Mouse (Mus musculus) CH12.LX (cell line): Measurements from ENCODE around the gene Ier2. TPM values are rescaled to one million over a fixed set of nuclear protein-coding genes. Genes with fewer than 3 reads are reported as not detected.

ENCODE experiments used
- DNase-seq: peaks from one replicate; pipeline ENCODE4 v3.0.0-alpha.2; 2013; ENCODE audit errors: extremely low read depth
- H3K27ac ChIP-seq: 2 replicates; pipeline ENCODE4 v1.5.1; 2012; ENCODE audit warnings: low read depth, mild to moderate bottlenecking, control low read depth, moderate library complexity; ENCODE audit not compliant: insufficient read depth
- H3K27me3 ChIP-seq: replicated peaks from 2 replicates; pipeline ENCODE3; 2012; ENCODE audit warnings: inconsistent platforms
- H3K36me3 ChIP-seq, 2 experiments: replicated peaks in 1 of 2; 2 replicates each; pipeline versions ENCODE3 to v1.6.1; 2012; ENCODE audit warnings: inconsistent platforms in 1 of 2, low read length in 1 of 2, mild to moderate bottlenecking in 1 of 2, mixed read lengths in 1 of 2, moderate library complexity in 1 of 2; ENCODE audit not compliant: control insufficient read depth in 1 of 2, insufficient read depth in 1 of 2
- H3K4me1 ChIP-seq, 2 experiments: 2 replicates each; pipeline ENCODE4 v1.6.1; 2012; ENCODE audit warnings: inconsistent platforms in 1 of 2, moderate library complexity in 1 of 2; ENCODE audit not compliant: insufficient read depth in 2 of 2, control insufficient read depth in 1 of 2
- H3K4me2 ChIP-seq: 2 replicates; pipeline ENCODE4 v1.6.1; 2012; ENCODE audit warnings: low read depth, mild to moderate bottlenecking, control low read depth; ENCODE audit not compliant: poor library complexity, insufficient read depth, severe bottlenecking
- H3K4me3 ChIP-seq, 3 experiments: fragments of 150-350 bp in 1 of 3; sonication (generic) in 1 of 3; replicated peaks in 1 of 3; 2 replicates each; pipeline versions ENCODE3 to v1.5.1; 2011 to 2012; ENCODE audit warnings: low read depth in 2 of 3, low read length in 2 of 3, mild to moderate bottlenecking in 2 of 3, moderate library complexity in 2 of 3, control low read depth in 1 of 3, improper control_type of control experiment in 1 of 3, inconsistent platforms in 1 of 3, mixed read lengths in 1 of 3; ENCODE audit not compliant: poor library complexity in 1 of 3
- H3K79me2 ChIP-seq: replicated peaks from 2 replicates; pipeline ENCODE4 v1.6.1; 2012; ENCODE audit warnings: mild to moderate bottlenecking, moderate library complexity; ENCODE audit not compliant: control insufficient read depth, poor library complexity, insufficient read depth, severe bottlenecking; ENCODE audit errors: extremely low read depth
- H3K9ac ChIP-seq: 2 replicates; pipeline ENCODE4 v1.6.1; 2012; ENCODE audit warnings: low read depth, mild to moderate bottlenecking, control low read depth, moderate library complexity; ENCODE audit not compliant: insufficient read depth
- H3K9me3 ChIP-seq: replicated peaks from 2 replicates; pipeline ENCODE3; 2012; ENCODE audit warnings: low read length, inconsistent platforms, mixed read lengths
- CHD2 ChIP-seq: IDR thresholded peaks from 2 replicates; pipeline ENCODE4 v1.6.1; 2011; ENCODE audit warnings: low read length, improper control_type of control experiment
- CTCF ChIP-seq, 2 experiments: IDR thresholded peaks in 1 of 2; conservative IDR thresholded peaks in 1 of 2; 2 replicates each; pipeline ENCODE4 v1.5.1; 2011 to 2012; ENCODE audit warnings: low read depth in 2 of 2, low read length in 2 of 2, improper control_type of control experiment in 1 of 2, inconsistent platforms in 1 of 2, mild to moderate bottlenecking in 1 of 2, moderate library complexity in 1 of 2
- E2F4 ChIP-seq: IDR thresholded peaks from 2 replicates; pipeline ENCODE4 v1.6.1; 2011; ENCODE audit warnings: low read depth, low read length, improper control_type of control experiment; ENCODE audit not compliant: insufficient replicate concordance
- HCFC1 ChIP-seq: IDR thresholded peaks from 2 replicates; pipeline ENCODE4 v1.6.1; 2012; ENCODE audit warnings: low read depth, mild to moderate bottlenecking, inconsistent platforms, low read length, improper control_type of control experiment
- MAFK ChIP-seq: IDR thresholded peaks from 2 replicates; pipeline ENCODE4 v1.6.1; 2011; ENCODE audit warnings: low read length, improper control_type of control experiment; ENCODE audit not compliant: insufficient replicate concordance
- MAX ChIP-seq: IDR thresholded peaks from 2 replicates; pipeline ENCODE4 v1.6.1; 2011; ENCODE audit warnings: low read length, improper control_type of control experiment
- MEF2A ChIP-seq: IDR thresholded peaks from 2 replicates; pipeline ENCODE4 v1.6.1; 2014; ENCODE audit warnings: low read depth, mild to moderate bottlenecking, inconsistent platforms, low read length, improper control_type of control experiment, borderline replicate concordance
- POLR2A ChIP-seq: IDR thresholded peaks from 2 replicates; pipeline ENCODE4 v1.6.1; 2011; ENCODE audit warnings: low read depth, mild to moderate bottlenecking, improper control_type of control experiment, low read length
- POLR2AphosphoS2 ChIP-seq: IDR thresholded peaks from 2 replicates; pipeline ENCODE4 v1.6.1; 2011; ENCODE audit warnings: low read depth, low read length, improper control_type of control experiment
- RAD21 ChIP-seq: IDR thresholded peaks from 2 replicates; pipeline ENCODE4 v1.6.1; 2011; ENCODE audit warnings: low read depth, mild to moderate bottlenecking, low read length, improper control_type of control experiment, moderate library complexity
- RCOR1 ChIP-seq: conservative IDR thresholded peaks from 2 replicates; pipeline ENCODE4 v1.6.1; 2012; ENCODE audit warnings: low read depth, mild to moderate bottlenecking, inconsistent platforms, low read length, improper control_type of control experiment
- SMC3 ChIP-seq: IDR thresholded peaks from 2 replicates; pipeline ENCODE4 v1.6.1; 2011; ENCODE audit warnings: low read depth, low read length, improper control_type of control experiment
- ZNF384 ChIP-seq: IDR thresholded peaks from 2 replicates; pipeline ENCODE4 v1.6.1; 2012; ENCODE audit warnings: low read depth, low read length, improper control_type of control experiment, inconsistent platforms
- dilution Hi-C: fragments of 300-500 bp; cut with MboI; formaldehyde crosslinking; loops from 2 replicates; pipeline ENCODE4 v1.14.3; 2020; ENCODE audit warnings: low sequenced_read_pairs; ENCODE audit not compliant: extremely low pct_unique_long_range_greater_than_20kb, extremely low pct_ligation_motif_present
- in situ Hi-C: fragments of 300-500 bp; cut with MboI; formaldehyde crosslinking; loops from 3 replicates; pipeline ENCODE4 v1.14.3; 2019; ENCODE audit warnings: low sequenced_read_pairs, low pct_ligation_motif_present, low pct_unique_long_range_greater_than_20kb, mixed read lengths
- polyA plus RNA-seq: library from polyadenylated mRNA; unstranded; fragments of >175 nt; gene quantifications from 2 replicates; pipeline ENCODE4 v1.2.1, GENCODE M21; 2012; ENCODE audit warnings: low read depth; ENCODE audit not compliant: insufficient read length
- total RNA-seq, 2 experiments: library from RNA; depleted of rRNA; stranded (reverse); fragments of 300-350 nt in 1 of 2; fragments of >200 nt in 1 of 2; gene quantifications; 2 replicates each; pipeline ENCODE4 v1.2.3; 2012 to 2014

The Ier2 gene
- total and polyA plus RNA-seq, 3 experiments: 26.3 to 35.4 (median 30.3) TPM

DNA sequence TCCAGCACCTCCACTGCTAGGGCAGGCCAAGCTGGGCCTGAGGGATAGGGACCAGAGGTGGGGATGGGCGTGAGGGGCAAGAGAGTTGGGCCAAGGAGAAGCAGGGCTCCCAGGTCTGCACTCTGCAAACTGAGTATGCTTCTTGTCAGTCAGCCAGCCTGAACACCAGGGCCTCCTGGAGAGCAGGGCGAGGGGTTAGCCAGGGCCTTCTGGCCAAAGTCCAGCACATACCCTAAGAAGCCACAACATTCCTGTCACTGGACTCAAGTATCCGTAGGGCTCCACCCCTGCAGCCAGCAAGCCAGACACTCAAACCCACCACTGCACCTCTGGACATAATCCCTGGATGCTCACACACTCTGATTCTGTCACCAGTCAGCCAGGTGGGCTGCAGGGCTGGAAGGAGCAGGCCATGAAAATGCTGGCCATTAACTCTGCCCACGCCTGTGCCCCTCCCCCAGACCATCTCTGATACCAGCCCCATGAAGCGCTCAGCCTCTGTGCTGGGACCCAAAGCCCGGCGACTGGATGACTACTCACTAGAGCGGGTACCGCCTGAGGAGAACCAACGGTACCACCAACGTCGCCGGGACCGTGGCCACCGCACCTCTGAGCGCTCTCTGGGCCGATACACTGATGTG lies 26.5 kb downstream of the Ier2 start:
- H3K27me3 ChIP-seq: peaks cover 2% of the 10 kb centered on the region
- H3K4me2 ChIP-seq: no peak overlapping the region
- no peak for TF ChIP-seq ZNF384
- H3K9ac ChIP-seq: no peak overlapping the region
- H3K79me2 ChIP-seq: no peaks in the 10 kb centered on the region
- peaks cover 6 to 15% of the 10 kb centered on the region in 2 experiments; a peak in 2 of 4 replicates for H3K4me1 ChIP-seq
- in situ Hi-C loops (no loop called here), dilution Hi-C loops (no loop called here)
- H3K9me3 ChIP-seq: peaks cover 4% of the 10 kb centered on the region
- DNase-seq: no peak
- peaks cover 0 to 33% of the 10 kb centered on the region in 2 experiments for H3K36me3 ChIP-seq
- no peak overlapping the region for H3K4me3 ChIP-seq
- H3K27ac ChIP-seq: no peak overlapping the region

DNA sequence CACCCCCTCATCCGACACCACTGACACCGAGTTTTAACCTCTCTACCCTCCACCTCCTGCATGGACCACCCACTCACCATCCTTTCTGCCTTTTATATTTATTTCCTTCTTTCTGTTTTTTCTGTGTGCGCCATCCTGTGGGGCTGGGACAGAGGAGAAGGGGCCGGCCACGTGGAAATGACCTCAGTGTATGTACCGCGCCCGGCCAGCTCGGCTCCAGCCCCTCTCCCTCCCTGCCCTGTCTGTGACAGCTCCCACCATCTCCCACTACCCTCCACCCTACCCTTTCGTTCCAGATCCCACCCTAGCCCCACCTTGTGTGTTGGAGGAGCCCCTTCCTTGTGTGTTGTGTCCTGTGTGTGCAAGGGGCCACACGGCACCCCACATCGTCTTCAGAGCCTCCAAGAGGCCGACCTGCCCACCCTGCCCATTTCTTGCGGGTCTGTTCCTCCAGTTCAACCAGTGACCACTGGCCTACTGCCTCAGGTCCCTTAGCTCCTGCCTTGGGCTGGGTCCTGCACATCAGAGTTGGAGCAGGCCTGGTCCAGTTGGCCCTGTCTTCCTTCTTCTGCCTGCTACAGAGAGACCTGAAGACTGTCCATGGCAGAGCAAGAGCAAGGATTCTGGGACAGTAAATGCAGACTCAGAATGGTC lies 27.1 kb downstream of the Ier2 start:
- in situ Hi-C loops: no loop called here
- peaks cover 2% of the 10 kb centered on the region for H3K27me3 ChIP-seq
- H3K9ac ChIP-seq: no peak overlapping the region
- TF ChIP-seq E2F4: no peak
- no peak for TF ChIP-seq MAFK
- no peak for TF ChIP-seq MEF2A
- TF ChIP-seq RAD21: no peak
- no peak for TF ChIP-seq MAX
- TF ChIP-seq CHD2: no peak
- no peak for TF ChIP-seq RCOR1
- no peak for TF ChIP-seq SMC3
- H3K4me2 ChIP-seq: no peak overlapping the region
- no peak overlapping the region for H3K27ac ChIP-seq
- H3K9me3 ChIP-seq: peaks cover 4% of the 10 kb centered on the region
- DNase-seq: no peak
- H3K4me1 ChIP-seq: peaks cover 6 to 12% of the 10 kb centered on the region in 2 experiments; a peak in 2 of 4 replicates
- dilution Hi-C loops: no loop called here
- peaks cover 0 to 35% of the 10 kb centered on the region in 2 experiments for H3K36me3 ChIP-seq
- H3K4me3 ChIP-seq: no peak overlapping the region
- H3K79me2 ChIP-seq: no peaks in the 10 kb centered on the region

DNA sequence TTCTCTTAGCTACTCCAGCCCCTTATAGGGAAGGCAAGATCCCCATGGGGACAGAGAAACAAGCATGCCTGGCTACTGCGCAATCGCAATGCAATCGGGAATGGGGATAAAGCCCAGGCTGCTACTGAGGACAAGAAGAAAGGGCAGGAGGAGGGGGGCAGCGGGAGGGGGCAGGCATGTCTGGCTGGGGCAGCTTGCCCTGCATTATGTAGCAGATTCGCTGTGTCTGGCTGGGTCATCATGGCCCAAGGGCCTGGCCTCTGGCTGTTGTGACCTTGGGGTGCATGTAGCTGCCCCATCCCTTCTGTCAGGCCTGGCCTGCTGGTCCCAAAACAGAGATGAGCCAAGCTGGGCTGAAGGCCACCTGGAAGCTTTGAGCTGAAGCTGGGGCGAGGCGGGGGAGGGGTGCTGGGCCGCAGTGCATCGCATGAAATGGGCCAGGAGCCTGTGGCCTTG lies 27.8 kb downstream of the Ier2 start:
- Histone ChIP-seq H3K9ac (no peak overlapping the region), H3K4me1 (peaks cover 6 to 12% of the 10 kb centered on the region in 2 experiments; a peak in 2 of 4 replicates), H3K9me3 (peaks cover 4% of the 10 kb centered on the region), H3K4me3 (no peak overlapping the region), H3K27me3 (peaks cover 2% of the 10 kb centered on the region)
- no peak for DNase-seq
- in situ Hi-C loops: no loop called here
- TF ChIP-seq POLR2AphosphoS2: no peak
- no peak for TF ChIP-seq CHD2
- TF ChIP-seq RAD21: no peak
- no peak for TF ChIP-seq CTCF (conservative IDR thresholded peaks at IDR 0.05 in 1 of 2, IDR thresholded peaks at IDR 0.05 in 1 of 2; ENCODE audit: low read depth in 2 of 2, low read length in 2 of 2)
- no peak for TF ChIP-seq POLR2A
- no peak for TF ChIP-seq HCFC1
- TF ChIP-seq, all 38 proteins: peak for 0
- H3K79me2 ChIP-seq: no peaks in the 10 kb centered on the region
- H3K4me2 ChIP-seq: no peak overlapping the region
- no peak overlapping the region for H3K27ac ChIP-seq
- dilution Hi-C loops: no loop called here
- H3K36me3 ChIP-seq: peaks cover 0 to 40% of the 10 kb centered on the region in 2 experiments
